Mouse (Mus musculus): Measurements from ENCODE around the gene Rnasel. TPM values are rescaled to one million over a fixed set of nuclear protein-coding genes. Genes with fewer than 3 reads are reported as not detected.

The Rnasel gene
- polyA plus RNA-seq, 1 experiment from 2014 or later = 42.7 TPM

Other genes starting within 250 kb of the Rnasel start
- gene Npl, start 199.4 kb upstream of the Rnasel start, polyA plus RNA-seq (2015; fragmentation: Nextera tagmentation; extraction: Ambion mirVana) = 6.6 and 8.8 TPM in 2 replicates
- 16.1 and 22.4 TPM in 2 replicates for gene Rgs8, start 96.4 kb upstream of the Rnasel start, polyA plus RNA-seq (2015; fragmentation: Nextera tagmentation; extraction: Ambion mirVana)
- gene Rgs16, start 9.1 kb upstream of the Rnasel start, polyA plus RNA-seq (2015; fragmentation: Nextera tagmentation; extraction: Ambion mirVana) = 32.9 and 34.3 TPM in 2 replicates
- 0.44 and 0.52 TPM in 2 replicates for gene Rgsl1, start 94.7 kb downstream of the Rnasel start, polyA plus RNA-seq (2015; fragmentation: Nextera tagmentation; extraction: Ambion mirVana)
- gene Teddm1b, start 124.9 kb downstream of the Rnasel start, polyA plus RNA-seq (2015; fragmentation: Nextera tagmentation; extraction: Ambion mirVana) = 1.1 and 1.5 TPM in 2 replicates
- 0.28 TPM in 1 of 2 replicates, not detected in the other for gene Teddm1a, start 142.3 kb downstream of the Rnasel start, polyA plus RNA-seq (2015; fragmentation: Nextera tagmentation; extraction: Ambion mirVana)
- 114 and 137 TPM in 2 replicates for gene Glul, start 150.5 kb downstream of the Rnasel start, polyA plus RNA-seq (2015; fragmentation: Nextera tagmentation; extraction: Ambion mirVana)
- gene Teddm2, start 150.8 kb downstream of the Rnasel start, polyA plus RNA-seq (2015; fragmentation: Nextera tagmentation; extraction: Ambion mirVana) = 2.3 and 2.4 TPM in 2 replicates

Data from forebrain, embryonic 16.5 days (tissue).